Comparison of ENCODE assay signal across 26 mouse cellular contexts in genomic region chr7:101099981-101100380, GRCm38 (mm10).
"Had no signal": no experiment of that assay in that cellular context is flagged by ENCODE, and none has a peak within 500 bp of the region (broad histone marks: within the 10 kb centered on the region; RNA-seq: fewer than 3 reads in every experiment).

No protein-coding gene starts in this region.

- H3K4me2 ChIP-seq: limb, embryonic 13.5 days; liver, embryonic 12.5 days; liver, embryonic 15.5 days; lung, embryonic 15.5 days; midbrain, embryonic 13.5 days; neural tube, embryonic 12.5 days; neural tube, embryonic 15.5 days had no signal

- H3K27me3 ChIP-seq: limb, embryonic 13.5 days; liver, embryonic 12.5 days; liver, embryonic 15.5 days; lung, embryonic 15.5 days; midbrain, embryonic 13.5 days; neural tube, embryonic 12.5 days; neural tube, embryonic 15.5 days had no signal

- H3K27ac ChIP-seq: limb, embryonic 10.5 days; limb, embryonic 13.5 days; liver, embryonic 12.5 days; liver, embryonic 15.5 days; lung, embryonic 15.5 days; midbrain, embryonic 10.5 days; midbrain, embryonic 13.5 days; neural tube, embryonic 12.5 days; neural tube, embryonic 15.5 days; stomach, postnatal 0 days had no signal

- H3K9ac ChIP-seq: limb, embryonic 13.5 days; liver, embryonic 12.5 days; liver, embryonic 15.5 days; lung, embryonic 15.5 days; midbrain, embryonic 13.5 days; neural tube, embryonic 12.5 days; neural tube, embryonic 15.5 days had no signal

- H3K4me1 ChIP-seq: liver, embryonic 15.5 days; lung, embryonic 15.5 days; neural tube, embryonic 12.5 days had no signal

- H3K4me3 ChIP-seq: limb, embryonic 10.5 days; limb, embryonic 13.5 days; liver, embryonic 12.5 days; liver, embryonic 15.5 days; lung, embryonic 15.5 days; megakaryocyte, embryonic 14.5 days; midbrain, embryonic 10.5 days; midbrain, embryonic 13.5 days; neural tube, embryonic 12.5 days; neural tube, embryonic 15.5 days had no signal

- ATAC-seq: liver, embryonic 12.5 days; midbrain, embryonic 13.5 days; midbrain, embryonic 16.5 days had no signal

- H3K36me3 ChIP-seq: limb, embryonic 10.5 days; limb, embryonic 13.5 days; liver, embryonic 12.5 days; liver, embryonic 15.5 days; lung, embryonic 15.5 days; midbrain, embryonic 10.5 days; midbrain, embryonic 13.5 days; neural tube, embryonic 12.5 days; neural tube, embryonic 15.5 days had no signal

- DNase-seq: kidney, adult 9 months; kidney, postnatal 14 days; kidney, postnatal 4 days; layer of hippocampus, adult 9-11 months; liver; lung, adult 18-20 months; lung, postnatal 10 days; lung, postnatal 36 days; right cerebral cortex, adult 18-20 months; right cerebral cortex, postnatal 14 days; right cerebral cortex, postnatal 4 days; thymus, adult 2 months; thymus, postnatal 14 days; thymus, postnatal 4 days had no signal

- H3K9me3 ChIP-seq: limb, embryonic 10.5 days; liver, embryonic 12.5 days; liver, embryonic 15.5 days; lung, embryonic 15.5 days; megakaryocyte, embryonic 14.5 days; midbrain, embryonic 10.5 days; midbrain, embryonic 13.5 days; neural tube, embryonic 12.5 days; neural tube, embryonic 15.5 days had no signal
